Mouse (Mus musculus) stomach, embryonic 15.5 days (tissue): ENCODE measurements at regions not wholly inside any gene's neighbourhood (a gene's known extent, or its start where the extent isn't known, plus 50 kb on each side); places are given as distances from the start of the nearest gene placed in this dataset.

Source experiments
- ATAC-seq: fragments of 200-750 bp; cut with Nextera tagmentation; 2 replicates; pipeline ENCODE4 v1.8.0; 2017; ENCODE audit warnings: low read depth, moderate number of reproducible peaks, moderate TSS enrichment; ENCODE audit not compliant: insufficient read depth, low FRiP score
- H3K27ac ChIP-seq: fragments of 300-500 bp; sonication (generic); 2 replicates; pipeline ENCODE4 v1.5.1; 2015; ENCODE audit warnings: mild to moderate bottlenecking, inconsistent platforms
- H3K27me3 ChIP-seq: fragments of 300-500 bp; sonication (generic); replicated peaks from 2 replicates; pipeline ENCODE4 v1.6.1; 2015; ENCODE audit warnings: inconsistent platforms
- H3K36me3 ChIP-seq: fragments of 300-500 bp; sonication (generic); 2 replicates; pipeline ENCODE4 v1.6.1; 2015; ENCODE audit warnings: inconsistent platforms
- H3K4me1 ChIP-seq: fragments of 300-500 bp; sonication (generic); 2 replicates; pipeline ENCODE4 v1.6.1; 2015; ENCODE audit warnings: inconsistent platforms
- H3K4me2 ChIP-seq: fragments of 300-500 bp; sonication (generic); 2 replicates; pipeline ENCODE4 v1.6.1; 2015; ENCODE audit warnings: mild to moderate bottlenecking, inconsistent platforms
- H3K4me3 ChIP-seq: fragments of 300-500 bp; sonication (generic); replicated peaks from 2 replicates; pipeline ENCODE4 v1.5.1; 2015; ENCODE audit warnings: inconsistent platforms
- H3K9ac ChIP-seq: fragments of 300-500 bp; sonication (generic); 2 replicates; pipeline ENCODE4 v1.6.1; 2015; ENCODE audit warnings: inconsistent platforms
- H3K9me3 ChIP-seq: fragments of 300-500 bp; sonication (generic); 2 replicates; pipeline ENCODE4 v1.6.1; 2016; ENCODE audit warnings: inconsistent platforms
- WGBS: fragments of 180-500 bp; shearing (Covaris S2); methylation state at CpG from one replicate; pipeline ENCODE4 v1.1.7; 2015; 5-methylcytosine and 5-hydroxymethylcytosine counted together

DNA sequence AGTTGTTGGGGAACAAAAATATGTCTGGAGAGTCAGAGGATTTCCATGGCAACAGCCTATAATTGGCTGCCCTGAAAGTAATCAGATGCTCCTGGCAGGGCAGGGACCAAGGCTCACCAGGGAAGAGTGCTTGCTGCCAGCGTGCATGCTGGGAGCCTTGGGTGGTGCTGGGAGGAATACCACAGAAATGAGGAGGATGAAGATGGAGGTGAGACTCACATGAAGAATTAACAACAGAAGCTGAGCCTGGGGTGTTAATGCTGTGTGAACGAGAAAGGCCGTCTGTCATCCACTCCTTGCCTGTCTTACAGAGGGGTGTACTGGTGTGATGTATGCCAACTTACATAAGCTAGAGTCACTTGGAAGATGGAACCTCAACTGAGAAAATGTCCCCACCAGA, 380.3 kb downstream of the Matn1 start:
- WGBS = 77% methylated on average over 3 of the region's 3 CpGs
- Histone ChIP-seq H3K27me3 (no peaks in the 10 kb centered on the region), H3K9ac (no peak overlapping the region), H3K4me2 (no peak overlapping the region), H3K9me3 (no peaks in the 10 kb centered on the region), H3K4me3 (no peak overlapping the region), H3K27ac (no peak overlapping the region), H3K36me3 (no peaks in the 10 kb centered on the region), H3K4me1 (no peaks in the 10 kb centered on the region)
- no peak for ATAC-seq

DNA sequence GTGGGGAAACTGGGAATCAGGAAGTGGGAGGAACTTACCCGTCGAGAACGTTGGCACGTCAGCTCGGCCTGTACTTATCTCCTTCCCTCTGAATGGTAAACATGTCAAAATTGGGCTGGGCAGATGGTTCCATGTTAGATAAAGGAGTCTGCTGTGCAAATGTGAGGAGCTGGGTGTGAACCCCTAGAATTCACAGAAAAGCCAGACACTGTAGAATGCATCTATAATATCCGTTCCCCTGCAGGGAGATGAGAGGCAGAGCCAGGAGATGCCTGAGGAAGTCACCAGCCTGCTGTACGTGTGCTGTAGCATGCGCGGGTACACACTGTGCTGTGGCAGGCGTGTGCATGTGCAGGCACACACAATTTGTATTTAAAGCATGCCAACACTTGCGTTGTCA, 381.0 kb downstream of the Matn1 start:
- ATAC-seq = no peak
- H3K27me3 ChIP-seq = no peaks in the 10 kb centered on the region
- H3K27ac ChIP-seq = no peak overlapping the region
- no peak overlapping the region for H3K4me2 ChIP-seq
- H3K4me3 ChIP-seq = no peak overlapping the region
- H3K9ac ChIP-seq = no peak overlapping the region
- H3K4me1 ChIP-seq = no peaks in the 10 kb centered on the region
- no peaks in the 10 kb centered on the region for H3K9me3 ChIP-seq
- WGBS = 59% methylated on average over 11 of the region's 11 CpGs
- no peaks in the 10 kb centered on the region for H3K36me3 ChIP-seq

DNA sequence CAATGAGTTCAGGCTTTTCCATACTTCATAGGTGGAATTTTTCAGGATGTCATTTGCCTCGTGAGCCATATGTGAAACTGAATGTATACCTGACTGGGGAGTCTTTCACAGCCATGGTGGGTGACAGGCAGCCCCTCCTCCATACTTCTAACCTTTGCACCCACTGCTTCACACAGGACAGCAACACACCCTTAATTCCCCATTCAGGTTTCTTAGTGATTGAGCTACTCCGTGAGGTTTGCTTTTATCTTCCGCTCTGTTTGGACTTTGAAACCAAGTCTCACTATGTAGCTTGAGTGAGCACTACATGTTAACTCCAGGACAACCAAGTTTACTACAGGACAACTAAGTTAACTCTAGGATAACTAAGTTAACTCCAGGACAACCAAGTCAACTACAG, 381.4 kb downstream of the Matn1 start:
- no peak for ATAC-seq
- H3K27ac ChIP-seq = no peak overlapping the region

DNA sequence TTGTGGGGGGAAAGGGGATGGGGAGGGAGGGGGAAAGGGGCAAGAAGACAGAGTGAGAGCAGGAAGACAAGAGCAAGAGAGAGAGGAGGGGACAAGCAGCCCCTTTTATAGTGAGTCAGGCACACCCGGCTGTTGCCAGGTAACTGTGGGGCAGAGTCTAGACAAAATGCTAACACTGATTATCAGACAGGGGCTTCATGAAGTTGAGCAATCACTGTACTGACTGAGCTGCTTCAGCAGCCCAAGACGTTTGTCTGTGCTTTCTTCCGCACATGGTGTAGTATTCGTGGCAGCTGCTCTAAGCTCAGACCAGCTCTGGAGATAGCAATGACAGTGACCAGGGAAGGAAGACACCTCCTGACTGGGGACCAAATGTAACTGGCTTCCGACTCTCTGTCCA, 385.2 kb downstream of the Matn1 start:
- Histone ChIP-seq H3K36me3 (no peaks in the 10 kb centered on the region), H3K9me3 (no peaks in the 10 kb centered on the region), H3K27ac (no peak overlapping the region), H3K4me3 (no peak overlapping the region), H3K4me2 (no peak overlapping the region), H3K9ac (no peak overlapping the region), H3K4me1 (no peaks in the 10 kb centered on the region), H3K27me3 (no peaks in the 10 kb centered on the region)
- ATAC-seq = no peak
- 45% methylated on average over 5 of the region's 5 CpGs for WGBS

More for the DNA sequence above, 381.4 kb downstream of the Matn1 start:
- H3K36me3 ChIP-seq = no peaks in the 10 kb centered on the region
- H3K4me1 ChIP-seq = no peaks in the 10 kb centered on the region
- H3K9ac ChIP-seq = no peak overlapping the region
- no peaks in the 10 kb centered on the region for H3K27me3 ChIP-seq
- H3K9me3 ChIP-seq = no peaks in the 10 kb centered on the region
- no peak overlapping the region for H3K4me2 ChIP-seq
- H3K4me3 ChIP-seq = no peak overlapping the region
- WGBS = 73% methylated on average over 3 of the region's 3 CpGs

DNA sequence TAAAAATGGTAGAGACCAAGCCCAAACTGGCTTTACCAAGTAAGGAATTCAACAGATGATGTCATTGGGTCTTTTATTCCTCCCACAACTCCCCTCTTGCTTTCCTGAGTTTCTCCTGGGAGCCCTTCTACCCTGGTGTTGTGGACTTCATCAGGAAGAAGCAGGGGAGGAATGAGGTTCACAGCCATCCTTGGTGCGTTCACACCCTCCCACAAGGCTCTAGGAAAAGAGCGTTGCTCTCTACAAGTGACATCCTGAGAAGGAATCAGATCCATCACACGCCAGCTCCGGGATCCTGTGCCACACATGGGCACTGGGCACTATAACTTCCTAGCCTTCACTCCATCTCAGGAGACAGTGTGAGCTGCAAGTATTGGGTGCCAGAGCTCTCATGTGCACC, 387.5 kb downstream of the Matn1 start:
- Histone ChIP-seq H3K36me3 (no peaks in the 10 kb centered on the region), H3K4me3 (no peak overlapping the region), H3K27ac (no peak overlapping the region), H3K4me1 (no peaks in the 10 kb centered on the region), H3K4me2 (no peak overlapping the region), H3K9ac (no peak overlapping the region), H3K9me3 (no peaks in the 10 kb centered on the region), H3K27me3 (no peaks in the 10 kb centered on the region)
- 91% methylated on average over 4 of the region's 4 CpGs for WGBS
- no peak for ATAC-seq

DNA sequence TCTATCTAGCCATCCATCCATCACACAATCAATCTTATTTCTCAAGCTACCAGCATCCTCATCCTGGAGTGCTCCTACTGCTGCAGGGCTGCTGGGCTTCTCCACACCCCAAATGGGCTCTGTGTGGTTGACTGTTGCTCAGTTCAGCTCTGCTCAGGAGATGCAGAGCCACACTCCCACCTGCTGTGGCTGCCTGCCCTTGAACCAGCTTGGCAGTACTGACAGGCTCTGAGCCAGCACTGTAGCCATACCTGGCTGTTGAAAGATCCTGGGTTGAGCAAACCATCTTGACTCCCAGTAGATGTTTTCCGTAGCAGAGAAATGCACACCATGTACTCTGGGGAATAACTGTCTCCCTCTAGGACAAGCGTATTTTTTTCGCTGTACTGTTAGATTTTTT, 392.6 kb downstream of the Matn1 start:
- Histone ChIP-seq H3K4me2 (no peak overlapping the region), H3K9ac (no peak overlapping the region), H3K9me3 (no peaks in the 10 kb centered on the region), H3K27ac (no peak overlapping the region), H3K4me1 (no peaks in the 10 kb centered on the region), H3K27me3 (peaks cover 5% of the 10 kb centered on the region; the same call in 1 of the 2 replicates), H3K4me3 (no peak overlapping the region), H3K36me3 (no peaks in the 10 kb centered on the region)
- ATAC-seq = no peak
- WGBS = 82% methylated on average over 3 of the region's 3 CpGs

DNA sequence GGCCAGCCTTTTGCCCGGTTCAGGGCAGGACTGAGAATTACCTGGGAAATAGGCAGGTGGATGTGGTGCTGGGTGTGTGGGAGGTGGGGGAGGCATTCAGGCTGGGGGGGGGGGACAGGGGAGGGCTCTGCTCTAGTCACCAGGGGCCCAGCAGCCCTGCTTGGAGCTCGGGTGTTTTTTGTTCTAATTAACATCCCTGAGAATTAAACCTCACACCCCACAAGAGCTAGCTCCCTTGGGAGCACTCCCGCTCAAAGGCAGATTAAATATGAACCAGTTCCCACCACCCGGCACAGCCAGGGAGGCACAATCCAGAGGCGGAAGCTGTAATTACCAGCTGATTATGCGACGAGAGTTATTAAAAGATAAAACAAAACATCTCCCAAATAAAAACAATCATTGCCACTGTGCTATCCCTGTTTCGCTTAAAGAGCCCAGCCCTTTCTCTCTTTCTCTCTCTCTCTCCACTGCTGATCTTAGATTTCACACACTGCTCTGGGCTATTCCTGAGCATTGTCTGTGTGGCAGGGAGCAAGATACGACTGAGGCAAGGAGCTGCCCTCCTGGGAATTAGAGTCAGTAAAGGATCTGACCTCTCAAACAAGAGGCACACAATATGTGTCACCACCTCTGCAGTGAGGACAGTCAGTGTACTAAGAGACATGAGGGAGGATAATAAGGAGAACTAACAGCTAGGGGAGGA, 397.0 kb downstream of the Matn1 start:
- no peak overlapping the region for H3K9ac ChIP-seq
- no peak for ATAC-seq
- H3K9me3 ChIP-seq = no peaks in the 10 kb centered on the region
- no peaks in the 10 kb centered on the region for H3K4me1 ChIP-seq
- no peak overlapping the region for H3K27ac ChIP-seq
- H3K36me3 ChIP-seq = no peaks in the 10 kb centered on the region
- H3K4me2 ChIP-seq = no peak overlapping the region
- H3K27me3 ChIP-seq = peaks cover 9% of the 10 kb centered on the region; the same call in 1 of the 2 replicates
- no peak overlapping the region for H3K4me3 ChIP-seq
- 40% methylated on average over 9 of the region's 9 CpGs for WGBS

DNA sequence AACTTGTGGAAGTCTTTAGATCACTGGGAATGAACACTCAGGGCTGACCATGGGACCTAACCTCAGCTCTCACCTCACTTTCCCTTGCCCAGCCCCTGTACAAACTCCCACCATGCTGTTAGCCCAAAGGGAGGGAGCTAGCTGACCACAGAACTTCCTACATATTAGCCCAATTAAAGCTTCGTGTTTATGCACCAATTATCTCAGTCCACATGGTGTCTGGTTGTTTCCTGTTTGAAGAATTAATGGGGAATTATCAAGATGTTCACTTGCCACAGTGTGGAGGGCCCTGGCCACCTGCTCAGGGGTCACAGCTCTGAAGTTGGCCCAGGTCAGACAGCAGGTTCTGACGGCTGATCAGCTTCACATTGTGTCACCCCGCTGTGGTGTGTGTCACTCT, 402.5 kb downstream of the Matn1 start:
- WGBS = 66% methylated on average over 3 of the region's 3 CpGs
- ATAC-seq = no peak
- no peaks in the 10 kb centered on the region for H3K36me3 ChIP-seq
- H3K9ac ChIP-seq = no peak overlapping the region
- H3K4me1 ChIP-seq = no peaks in the 10 kb centered on the region
- H3K4me3 ChIP-seq = no peak overlapping the region
- no peaks in the 10 kb centered on the region for H3K9me3 ChIP-seq
- H3K4me2 ChIP-seq = no peak overlapping the region
- H3K27me3 ChIP-seq = peaks cover 5% of the 10 kb centered on the region; the same call in 1 of the 2 replicates
- no peak overlapping the region for H3K27ac ChIP-seq

DNA sequence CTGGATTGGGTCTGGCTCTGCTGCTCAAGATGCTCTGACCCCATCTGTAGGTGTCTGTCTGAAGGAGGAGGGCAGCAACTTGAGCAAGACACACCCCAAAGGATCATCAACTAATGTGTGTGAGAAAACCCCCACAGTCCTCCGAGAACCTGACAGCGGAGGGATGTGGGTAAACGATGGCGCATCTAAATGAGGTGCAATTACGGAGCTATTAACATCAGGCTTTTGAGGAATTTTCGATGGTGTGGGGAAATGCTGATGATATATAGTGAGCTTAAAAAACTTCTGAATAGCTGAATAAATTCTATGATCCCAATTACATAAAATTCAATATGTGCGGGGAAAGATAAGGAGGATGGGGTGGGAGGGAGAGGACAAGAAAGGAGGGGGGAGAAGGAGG, 406.1 kb downstream of the Matn1 start:
- no peaks in the 10 kb centered on the region for H3K9me3 ChIP-seq
- H3K27ac ChIP-seq = no peak overlapping the region
- H3K36me3 ChIP-seq = no peaks in the 10 kb centered on the region
- H3K4me1 ChIP-seq = no peaks in the 10 kb centered on the region
- no peak overlapping the region for H3K4me2 ChIP-seq
- no peak overlapping the region for H3K4me3 ChIP-seq
- no peak for ATAC-seq
- no peak overlapping the region for H3K9ac ChIP-seq
- H3K27me3 ChIP-seq = no peaks in the 10 kb centered on the region; the same call in 1 of the 2 replicates
- 42% methylated on average over 7 of the region's 7 CpGs for WGBS

DNA sequence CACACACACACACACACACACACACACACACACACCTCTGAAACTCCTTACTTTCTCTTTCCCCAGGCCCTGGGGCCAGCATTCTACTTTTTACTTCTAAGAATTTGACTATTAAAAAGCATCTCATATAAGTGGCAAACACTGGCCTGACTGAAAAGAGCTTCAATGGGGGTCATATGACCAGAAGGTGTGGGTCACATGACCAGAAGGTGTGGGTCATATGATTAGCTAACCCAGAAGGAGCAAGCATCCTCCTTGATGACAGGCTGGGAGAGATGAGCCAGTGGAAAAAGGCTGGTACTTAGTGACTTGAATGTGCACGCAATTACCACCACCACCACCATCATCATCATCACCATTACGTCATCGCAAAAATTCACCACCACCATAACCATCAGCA, 410.7 kb downstream of the Matn1 start:
- no peaks in the 10 kb centered on the region for H3K4me1 ChIP-seq
- no peak overlapping the region for H3K9ac ChIP-seq
- no peak for ATAC-seq
- no peak overlapping the region for H3K4me2 ChIP-seq
- no peak overlapping the region for H3K27ac ChIP-seq
- no peaks in the 10 kb centered on the region; the same call in 1 of the 2 replicates for H3K27me3 ChIP-seq
- WGBS = 91% methylated on average over 3 of the region's 3 CpGs
- H3K9me3 ChIP-seq = no peaks in the 10 kb centered on the region
- no peak overlapping the region for H3K4me3 ChIP-seq
- H3K36me3 ChIP-seq = no peaks in the 10 kb centered on the region

DNA sequence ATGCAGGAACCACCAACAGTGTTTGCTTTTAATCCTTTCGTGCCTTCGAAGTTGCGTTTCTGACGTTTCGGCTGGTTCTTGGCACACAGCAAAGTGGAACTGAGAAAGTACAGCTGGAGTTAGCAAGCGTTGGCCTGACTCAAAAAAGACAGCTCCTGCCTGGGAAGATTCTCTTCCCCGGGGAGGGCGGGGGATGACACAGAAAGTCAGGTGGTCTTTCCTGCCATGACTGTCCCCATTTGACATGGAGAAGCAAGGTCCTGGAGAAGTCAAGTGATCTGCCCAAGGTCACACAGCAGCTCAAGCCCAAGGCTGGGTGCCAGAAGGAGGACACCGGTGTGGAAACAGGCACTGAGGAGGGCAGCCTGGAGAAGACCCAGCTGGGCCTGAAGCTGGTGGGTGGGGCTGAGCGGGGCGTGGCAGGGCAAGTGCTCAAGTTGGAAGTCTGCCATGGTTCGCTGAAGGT, 411.4 kb downstream of the Matn1 start:
- ATAC-seq = no peak
- WGBS = 65% methylated on average over 12 of the region's 12 CpGs
- Histone ChIP-seq H3K4me2 (no peak overlapping the region), H3K4me1 (no peaks in the 10 kb centered on the region), H3K36me3 (no peaks in the 10 kb centered on the region), H3K4me3 (no peak overlapping the region), H3K9me3 (no peaks in the 10 kb centered on the region), H3K9ac (no peak overlapping the region), H3K27me3 (no peaks in the 10 kb centered on the region), H3K27ac (no peak overlapping the region)

DNA sequence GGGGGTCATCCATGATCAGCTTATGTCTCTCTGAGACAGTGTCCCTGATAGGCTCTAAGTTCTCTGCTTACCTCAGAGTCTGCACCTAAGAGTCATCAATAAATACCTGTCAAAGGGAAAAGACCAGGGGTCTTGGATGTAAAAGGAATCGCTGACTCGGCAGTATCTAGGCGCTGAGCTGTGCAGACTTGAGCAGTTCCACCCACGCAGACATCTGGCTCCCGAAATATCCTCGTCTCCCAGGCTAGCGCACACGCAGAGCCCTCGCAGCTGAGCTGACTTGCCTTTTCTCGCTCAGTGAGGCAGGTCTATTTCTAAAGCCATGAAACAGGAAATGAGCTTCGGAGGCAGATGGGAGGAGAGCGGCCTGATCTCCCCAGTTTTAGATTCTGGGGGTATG, 412.1 kb downstream of the Matn1 start:
- no peak for ATAC-seq
- Histone ChIP-seq H3K27ac (no peak overlapping the region), H3K4me1 (no peaks in the 10 kb centered on the region), H3K27me3 (no peaks in the 10 kb centered on the region), H3K36me3 (no peaks in the 10 kb centered on the region), H3K4me2 (no peak overlapping the region), H3K4me3 (no peak overlapping the region), H3K9me3 (no peaks in the 10 kb centered on the region), H3K9ac (no peak overlapping the region)
- 61% methylated on average over 12 of the region's 12 CpGs for WGBS

DNA sequence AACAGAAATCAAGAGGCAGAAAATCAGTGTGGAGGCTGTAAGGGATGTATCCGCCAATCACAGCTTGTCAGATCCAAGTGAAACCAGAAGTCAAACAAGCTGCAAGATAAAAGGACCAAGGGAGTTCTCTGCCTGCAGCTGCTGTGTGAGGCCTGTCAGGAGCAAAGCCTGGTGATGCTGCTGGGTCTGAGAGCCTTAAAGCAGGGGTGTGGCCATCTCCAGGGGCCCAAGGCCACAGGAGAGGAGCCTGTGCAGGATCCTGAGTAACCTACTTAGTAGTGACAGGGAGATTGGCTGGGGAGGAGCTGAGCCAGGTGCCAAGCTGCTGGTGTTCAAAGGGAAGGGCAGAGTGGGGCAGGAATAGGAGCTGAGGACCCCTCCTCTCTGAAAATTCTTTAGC, 418.8 kb downstream of the Matn1 start:
- Histone ChIP-seq H3K4me2 (no peak overlapping the region), H3K9me3 (no peaks in the 10 kb centered on the region), H3K36me3 (no peaks in the 10 kb centered on the region), H3K27ac (no peak overlapping the region), H3K4me3 (no peak overlapping the region), H3K9ac (no peak overlapping the region), H3K27me3 (no peaks in the 10 kb centered on the region), H3K4me1 (no peaks in the 10 kb centered on the region)
- WGBS = 74% methylated on average over 1 of the region's 1 CpGs
- no peak for ATAC-seq
